Mouse (Mus musculus) ES-Bruce4 (cell line): ENCODE measurements at regions not wholly inside any gene's neighbourhood (a gene's known extent, or its start where the extent isn't known, plus 50 kb on each side); places are given as distances from the start of the nearest gene placed in this dataset.

Source experiments
- CTCF ChIP-seq: IDR thresholded peaks from one replicate; pipeline ENCODE4 v1.8.1; 2011; ENCODE audit warnings: low read depth, low read length
- EP300 ChIP-seq: IDR thresholded peaks from 2 replicates; pipeline ENCODE4 v1.6.1; 2011; ENCODE audit warnings: low read depth, low read length; ENCODE audit not compliant: insufficient read depth
- POLR2A ChIP-seq: IDR thresholded peaks from one replicate; pipeline ENCODE4 v1.8.1; 2011; ENCODE audit warnings: low read length; ENCODE audit not compliant: insufficient read depth

DNA sequence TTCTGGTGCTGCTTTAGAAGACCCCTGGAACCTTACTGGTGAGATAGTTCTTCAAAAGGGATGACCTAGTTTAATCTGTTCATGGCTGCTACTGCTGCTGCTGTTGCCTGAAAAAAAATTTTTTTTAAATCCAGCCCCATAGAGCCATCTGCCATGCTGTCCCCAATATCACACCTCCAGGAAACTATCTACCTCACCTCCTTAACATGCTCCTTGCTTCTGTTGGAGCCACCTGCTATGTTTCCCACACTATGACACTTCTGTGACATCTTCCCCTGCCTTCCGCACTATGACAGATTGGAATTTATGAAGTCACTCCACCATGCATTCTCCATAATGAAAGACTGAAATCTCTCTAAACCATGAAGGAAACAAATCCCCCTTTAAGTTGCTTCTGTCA, 349.6 kb downstream of the Dnajb9 start:
- TF ChIP-seq POLR2A (no peak), CTCF (no peak), EP300 (no peak)
